Mouse (Mus musculus): ENCODE measurements around the gene Tox2.

- TF ChIP-seq POLR2A (IDR thresholded peaks at IDR 0.05; ENCODE audit: low read depth, low read length) (no peak), CTCF (IDR thresholded peaks at IDR 0.05; ENCODE audit: extremely low read depth, insufficient read depth, insufficient read length, insufficient replicate concordance) (no peak)
These were observed 155.7 kb downstream of the Tox2 start for GRCm38 (mm10) chr2:163358662-163359061.
